Mouse (Mus musculus) spleen, postnatal 4 days (tissue): ENCODE measurements around the gene Cd22.
"Not testable (repeated sequence)": the region's sequence is repeated elsewhere in the genome, so short reads cannot be mapped to it uniquely, and the experiment has no call there.

Experiments
- DNase-seq, 2 experiments: peaks; one replicate each; pipeline ENCODE4 v3.0.0; 2022; ENCODE audit warnings: low spot score in 2 of 2

Gene Cd22

DNA sequence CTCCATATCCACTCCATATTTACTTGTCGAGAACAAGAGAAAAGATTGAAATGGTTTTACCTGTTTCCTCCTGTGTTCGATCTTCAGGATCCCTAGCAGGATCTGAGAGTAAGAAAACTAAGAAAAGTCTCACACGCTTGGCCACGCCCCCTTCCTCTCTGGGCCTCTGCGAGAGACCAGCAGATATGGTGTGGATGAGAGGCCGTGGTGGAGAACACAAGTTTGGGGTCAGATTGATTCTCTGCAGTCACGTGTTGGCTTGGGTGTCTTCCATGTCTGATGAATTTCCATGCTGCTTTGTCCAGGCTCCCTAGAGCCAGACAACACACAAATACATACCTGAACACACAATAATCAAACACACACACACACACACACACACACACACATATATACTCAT is at the start of gene Cd22:
Gene Cd22, minus strand, starts transcription at position 167 of the 400 bp plus-strand sequence.
- peak in 1 of 2 experiments; percentile 59 for DNase-seq

DNA sequence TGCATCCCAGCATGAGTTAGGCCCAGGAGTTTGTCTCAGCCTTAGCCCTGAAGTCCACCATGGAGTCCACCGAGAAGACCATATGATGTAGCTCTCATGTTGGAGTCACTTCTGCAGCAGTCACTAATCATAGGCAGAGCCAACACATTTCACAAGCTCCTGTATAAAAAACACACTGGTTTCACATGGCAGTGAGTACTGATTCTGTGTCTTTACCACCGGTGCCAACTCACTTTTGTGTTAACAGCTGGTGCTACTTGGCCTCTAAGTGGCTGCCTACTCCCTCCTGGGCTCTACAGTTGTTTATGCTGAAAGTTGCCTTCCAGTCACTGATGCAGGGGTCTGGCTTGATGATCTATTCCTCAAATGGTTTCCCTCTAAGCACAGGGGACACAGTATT is 44.4 kb upstream of the Cd22 start, which contains the start of gene Hamp2:
Gene Hamp2, minus strand, starts transcription at position 101 of the 400 bp plus-strand sequence.
- DNase-seq = not testable (repeated sequence)

GRCm38 (mm10) chr7:30924071-30924470 is 43.9 kb upstream of the Cd22 start:
- DNase-seq = no peak

- not testable (repeated sequence) for DNase-seq
These were observed 42.3 kb upstream of the Cd22 start for GRCm38 (mm10) chr7:30922490-30922889.

DNA sequence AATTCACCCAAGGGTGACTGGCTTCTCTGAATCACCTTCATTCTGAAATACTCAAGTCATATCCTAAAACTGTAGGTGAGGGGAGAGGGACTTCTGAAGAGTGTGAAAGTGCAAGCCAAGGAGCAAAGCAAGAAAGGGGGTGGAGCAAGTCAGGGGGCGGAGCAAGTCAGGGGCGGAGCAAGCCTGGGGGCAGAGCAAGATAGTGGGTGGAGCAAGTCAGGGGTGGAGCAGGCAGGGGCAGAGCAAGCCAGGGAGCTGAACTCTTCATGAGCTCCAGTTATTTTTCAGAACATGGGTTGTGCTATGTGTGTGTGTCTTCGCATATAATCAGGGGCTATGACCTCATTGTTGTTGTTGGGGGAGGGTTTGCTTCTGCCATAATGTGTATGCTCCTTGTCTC is 40.1 kb upstream of the Cd22 start:
- peak in 1 of 2 experiments; percentile 48 for DNase-seq

- no peak for DNase-seq
These were observed 37.1 kb upstream of the Cd22 start for GRCm38 (mm10) chr7:30917219-30917618.

DNA sequence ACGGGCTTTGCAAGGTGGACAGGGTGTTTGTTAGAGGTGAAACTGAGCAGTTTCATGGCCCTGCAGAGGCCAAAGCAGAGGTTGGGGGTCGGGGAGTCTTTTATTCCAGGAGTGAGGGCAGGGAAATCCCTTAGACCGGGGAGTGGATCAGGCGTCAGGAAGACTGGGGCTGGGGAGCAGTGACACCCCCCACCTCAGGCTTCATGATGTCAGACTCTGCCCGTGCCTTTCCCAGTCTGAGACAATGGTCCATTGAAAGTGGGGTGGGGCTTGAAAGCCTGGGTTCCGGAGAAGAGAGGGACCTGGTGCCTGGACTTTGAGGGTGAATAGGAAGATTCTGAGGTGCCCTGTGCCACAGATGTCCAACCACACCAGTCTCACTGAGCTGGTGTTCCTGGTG is 36.6 kb upstream of the Cd22 start:
- no peak for DNase-seq

DNA sequence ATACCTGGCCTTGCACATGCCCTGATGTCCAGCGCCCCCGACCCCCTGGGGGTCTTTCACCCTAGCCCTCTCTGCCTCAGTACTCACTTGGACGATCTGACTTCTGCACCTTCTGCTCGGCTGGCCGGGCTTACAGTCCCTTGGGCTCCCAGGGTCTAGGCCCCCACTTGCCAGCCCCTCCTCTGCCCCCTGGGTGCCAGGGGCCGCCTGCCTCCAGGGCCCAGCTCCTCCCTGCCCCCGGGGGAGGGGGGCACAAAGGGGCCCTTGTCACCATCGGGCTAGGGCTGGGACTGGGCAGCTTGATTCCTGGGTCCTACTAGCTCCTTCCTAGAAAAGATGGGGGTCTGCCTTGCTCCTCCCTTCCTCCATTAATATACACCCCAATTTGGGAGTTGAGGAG is 34.6 kb upstream of the Cd22 start, which contains the start of gene Mag:
Gene Mag, minus strand, starts transcription at position 142 of the 400 bp plus-strand sequence.
- no peak for DNase-seq

GRCm38 (mm10) chr7:30909773-30910172 is 29.6 kb upstream of the Cd22 start:
- no peak for DNase-seq

DNA sequence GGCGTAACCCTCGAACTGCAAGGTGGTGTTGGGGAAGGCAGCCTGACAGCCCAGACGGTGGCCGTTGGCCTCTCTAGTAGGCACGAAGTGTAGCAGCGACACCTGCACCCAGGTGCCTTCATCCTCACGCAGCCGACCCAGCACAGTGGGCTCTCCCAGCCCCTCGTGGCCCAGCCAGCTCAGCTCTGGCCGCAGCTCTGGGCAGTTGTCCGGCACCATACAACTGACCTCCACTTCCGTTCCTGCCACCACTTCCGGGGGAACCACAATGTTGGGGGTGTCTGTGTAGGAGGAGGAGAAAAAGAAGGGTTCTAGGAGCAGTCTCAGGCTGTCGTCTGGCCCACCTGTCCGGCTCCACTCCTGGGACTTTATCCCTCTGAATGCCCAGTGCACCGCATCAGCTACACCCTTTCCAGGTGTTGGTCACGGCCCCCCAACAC is 28.9 kb upstream of the Cd22 start:
- DNase-seq = no peak

- no peak for DNase-seq
These were observed 28.3 kb upstream of the Cd22 start for GRCm38 (mm10) chr7:30908277-30908991.

DNA sequence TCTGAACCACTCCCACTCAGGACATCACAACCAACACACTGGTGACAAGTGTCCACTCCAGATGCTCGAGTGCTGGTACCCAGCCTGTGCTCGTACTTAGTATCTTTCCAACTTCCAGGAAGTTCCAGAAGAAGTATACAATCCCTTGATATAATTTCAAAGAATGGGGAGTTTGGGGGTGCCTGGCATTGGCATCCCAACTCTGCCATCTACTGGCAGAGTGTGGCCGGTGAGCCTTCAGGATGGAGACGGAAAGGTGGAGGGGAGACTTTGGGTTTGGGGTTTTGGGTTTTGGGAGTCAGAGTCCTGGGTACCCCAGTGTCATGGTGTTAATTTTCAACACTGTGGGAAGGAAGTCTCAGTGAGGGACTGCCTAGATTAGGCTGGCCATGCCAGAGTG is 23.9 kb upstream of the Cd22 start:
- peak in 1 of 2 experiments; percentile 38 for DNase-seq

DNA sequence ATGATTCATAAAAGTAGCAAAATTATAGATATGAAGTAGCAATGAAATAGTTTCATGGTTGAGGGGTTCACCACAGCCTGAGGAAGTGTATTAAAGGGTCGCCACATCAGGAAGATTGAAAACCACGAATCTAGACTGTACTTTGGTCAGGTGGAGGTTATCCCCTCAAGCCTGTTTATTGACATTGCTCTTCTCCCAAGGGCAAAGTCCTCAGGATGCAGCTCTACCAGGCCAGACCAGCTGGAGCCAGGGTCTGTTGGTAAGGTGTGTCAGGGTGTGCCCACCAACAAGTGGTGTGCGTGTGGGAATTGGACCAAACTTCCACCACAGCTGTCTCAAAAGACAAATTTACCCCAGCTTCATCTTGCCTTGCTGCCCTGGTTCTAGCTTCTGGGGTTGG is 15.1 kb upstream of the Cd22 start:
- no peak for DNase-seq

DNA sequence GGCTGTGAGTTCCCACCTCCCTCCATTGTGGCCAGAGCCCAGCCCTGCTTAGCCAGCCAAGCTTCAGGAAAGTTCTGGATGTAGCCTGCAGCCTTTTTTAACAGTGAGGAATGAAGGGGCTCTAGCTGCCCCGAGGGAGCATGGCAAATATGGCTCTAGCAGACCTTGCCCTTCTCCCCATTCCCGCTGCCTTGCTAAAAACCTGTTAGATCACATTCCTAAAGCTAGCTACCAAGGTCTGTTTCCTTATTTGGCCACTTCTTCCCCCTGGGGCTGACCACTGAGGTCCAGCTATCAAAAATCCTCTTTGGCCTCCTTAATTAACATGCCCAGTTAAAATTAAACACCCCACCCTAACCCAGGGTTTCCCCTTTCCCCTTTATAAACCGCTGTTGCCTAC is 12.4 kb upstream of the Cd22 start:
- no peak for DNase-seq

- DNase-seq = no peak
These were observed 11.6 kb upstream of the Cd22 start for GRCm38 (mm10) chr7:30891746-30892145.

DNA sequence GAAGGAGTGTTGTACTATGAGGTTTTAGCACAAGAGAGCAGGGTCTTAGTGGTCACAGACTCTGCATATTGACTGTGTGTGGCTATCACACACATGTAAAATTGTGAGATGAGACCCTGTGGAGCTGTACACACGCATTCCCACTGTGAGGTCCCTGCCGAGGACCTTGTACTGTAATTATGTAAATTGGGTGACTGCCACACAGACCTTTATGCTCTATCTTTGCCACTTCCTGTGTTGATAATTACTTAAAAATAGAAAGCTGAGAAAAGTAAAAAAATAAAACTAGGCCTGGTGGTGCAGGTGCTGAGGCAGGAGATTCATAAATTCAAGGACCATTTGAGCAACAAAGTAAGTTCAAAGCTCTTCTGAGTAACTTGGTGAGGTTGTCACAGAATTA is 10.5 kb upstream of the Cd22 start:
- DNase-seq = no peak

DNA sequence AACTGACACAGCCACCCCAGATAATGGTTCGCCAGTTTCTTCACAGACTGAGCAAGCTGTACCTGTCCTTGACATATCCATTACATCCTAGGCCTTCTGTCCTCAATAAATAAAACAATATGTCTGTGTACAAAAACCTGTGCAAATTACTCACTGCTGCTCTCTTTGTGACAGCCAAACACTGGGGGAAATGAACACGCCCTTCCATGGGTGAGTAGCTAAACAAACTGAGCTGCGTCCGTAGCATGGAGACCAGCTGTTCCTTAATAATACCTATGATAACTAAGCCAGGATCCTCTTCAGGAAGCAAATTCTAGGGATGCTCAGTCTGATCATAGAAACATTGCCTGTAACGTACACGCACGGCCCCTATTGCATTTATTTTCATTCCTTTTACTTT is 8.6 kb upstream of the Cd22 start:
- DNase-seq = no peak

GRCm38 (mm10) chr7:30887568-30888188 is 7.5 kb upstream of the Cd22 start:
- peak in 1 of 2 experiments; percentile 55 for DNase-seq

DNA sequence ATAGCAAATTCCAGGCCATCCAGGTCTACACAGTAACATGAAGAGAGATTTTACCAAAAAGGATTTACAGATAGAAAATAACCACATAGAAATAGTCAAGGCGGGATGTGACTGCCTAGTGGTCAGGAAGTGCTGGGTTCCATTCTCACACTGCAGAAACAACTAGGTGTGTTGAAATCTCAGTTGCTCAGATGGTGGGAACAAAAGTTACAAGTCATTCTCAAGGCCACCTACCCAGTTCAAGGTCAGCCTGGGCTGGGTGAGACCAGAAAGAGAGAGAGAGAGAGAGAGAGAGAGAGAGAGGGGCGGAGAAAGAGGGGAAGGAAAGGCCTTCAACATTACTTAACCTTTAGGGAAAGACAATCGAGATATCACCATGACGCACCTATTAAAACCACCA is 6.7 kb upstream of the Cd22 start:
- DNase-seq = no peak

GRCm38 (mm10) chr7:30884047-30884446 is 3.9 kb upstream of the Cd22 start:
- no peak for DNase-seq

- DNase-seq = no peak
These were observed 1.2 kb upstream of the Cd22 start for GRCm38 (mm10) chr7:30881367-30881766.

DNA sequence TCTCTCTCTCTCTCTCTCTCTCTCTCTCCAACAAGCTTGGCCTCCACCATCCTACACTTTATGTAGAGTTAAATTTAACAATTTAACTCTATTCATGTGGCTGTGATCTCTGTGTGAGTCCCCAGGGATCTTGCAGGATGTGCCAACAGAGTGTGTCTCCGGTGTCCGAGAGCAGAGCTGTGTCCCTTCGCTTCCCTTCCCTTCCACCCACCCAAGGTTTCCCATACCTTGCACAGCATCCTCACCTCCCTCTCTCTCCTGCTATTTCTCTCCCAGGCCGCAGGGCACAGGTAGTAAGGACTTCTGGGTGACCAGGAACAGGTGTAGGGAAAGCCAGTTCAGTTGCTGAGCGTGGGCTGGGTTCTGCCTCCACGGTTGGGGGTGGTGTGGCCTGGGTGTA is 1.2 kb downstream of the Cd22 start:
- DNase-seq = no peak

DNA sequence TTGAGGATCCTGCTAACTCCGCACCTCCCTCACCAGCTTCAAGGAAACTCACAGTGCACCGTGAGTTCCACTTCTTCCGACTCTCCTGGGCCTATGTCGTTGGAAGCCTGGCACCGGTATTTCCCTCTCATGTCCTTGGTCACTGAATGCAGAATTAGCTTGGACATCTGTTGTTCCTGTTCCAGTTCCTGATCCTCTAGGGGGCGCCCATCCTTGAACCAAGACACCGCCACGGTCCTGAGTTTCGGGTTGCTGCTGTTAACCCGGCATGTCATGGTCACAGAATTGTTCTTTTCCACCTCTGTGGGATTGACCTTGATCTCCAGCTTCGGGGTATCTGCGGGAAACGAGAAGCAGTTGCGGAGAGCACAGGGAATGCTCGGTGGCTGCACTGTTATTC is 7.1 kb downstream of the Cd22 start:
- peak; percentile 70 to 88 for DNase-seq
